Mouse (Mus musculus): ENCODE results near the gene Nr2c1. TPM values are rescaled to one million over a fixed set of nuclear protein-coding genes. Genes with fewer than 3 reads are reported as not detected.
A peak's percentile ranks its signal among the peaks of the same experiment; 100 is the strongest.

Nr2c1 gene
- polyA plus RNA-seq, 1 experiment from 2014 or later: 12.3 TPM

GRCm38 (mm10) chr10:94174652-94175051 lies 26.8 kb downstream of the Nr2c1 start:
- Histone ChIP-seq H3K4me3 (no peak overlapping the region), H3K36me3 (peaks cover 78% of the 10 kb centered on the region), H3K9me3 (replicated peaks) (peaks cover 6% of the 10 kb centered on the region; the same call in 1 of the 2 replicates), H3K27ac (replicated peaks) (no peak overlapping the region), H3K27me3 (ENCODE audit: low read depth, poor library complexity, severe bottlenecking) (no peaks in the 10 kb centered on the region), H3K4me1 (peaks cover 27% of the 10 kb centered on the region)
- no peak for DNase-seq (ENCODE audit: low spot score)
- 87% methylated on average over 7 of the region's 7 CpGs for WGBS

- no peak for DNase-seq (ENCODE audit: low spot score)
- Histone ChIP-seq H3K4me3 (no peak overlapping the region), H3K27ac (replicated peaks) (peak overlapping the region; percentile 63), H3K27me3 (ENCODE audit: low read depth, poor library complexity, severe bottlenecking) (no peaks in the 10 kb centered on the region), H3K9me3 (replicated peaks) (no peaks in the 10 kb centered on the region), H3K4me1 (peaks cover 25% of the 10 kb centered on the region), H3K36me3 (peaks cover 65% of the 10 kb centered on the region)
- WGBS: 28% methylated on average over 4 of the region's 4 CpGs
Observed at GRCm38 (mm10) chr10:94183199-94183598, 35.4 kb downstream of the Nr2c1 start.

GRCm38 (mm10) chr10:94198482-94199405 lies 50.9 kb downstream of the Nr2c1 start, which contains the start of gene Ndufa12:
TSS of gene Ndufa12 (plus strand) at chr10:94198720.
- H3K4me1 ChIP-seq: peaks cover 19% of the 10 kb centered on the region
- H3K4me3 ChIP-seq: peak within 1 kb of the TSS; percentile 83
- peaks cover 55% of the 10 kb centered on the region for H3K36me3 ChIP-seq
- no peaks in the 10 kb centered on the region for H3K9me3 ChIP-seq (replicated peaks)
- DNase-seq (ENCODE audit: low spot score): peak; percentile 96
- peak within 1 kb of the TSS; percentile 93 for H3K27ac ChIP-seq (replicated peaks)
- 1% methylated on average over 46 of the region's 46 CpGs for WGBS
- H3K27me3 ChIP-seq (ENCODE audit: low read depth, poor library complexity, severe bottlenecking): no peaks in the 10 kb centered on the region

GRCm38 (mm10) chr10:94204973-94205372 lies 57.1 kb downstream of the Nr2c1 start:
- H3K36me3 ChIP-seq: peaks cover 85% of the 10 kb centered on the region
- H3K27me3 ChIP-seq (ENCODE audit: low read depth, poor library complexity, severe bottlenecking): no peaks in the 10 kb centered on the region
- H3K9me3 ChIP-seq (replicated peaks): no peaks in the 10 kb centered on the region
- no peak overlapping the region for H3K4me3 ChIP-seq
- WGBS: 94% methylated on average over 4 of the region's 4 CpGs
- H3K4me1 ChIP-seq: peaks cover 3% of the 10 kb centered on the region; the same call in 1 of the 2 replicates
- H3K27ac ChIP-seq (replicated peaks): no peak overlapping the region
- DNase-seq (ENCODE audit: low spot score): no peak

- H3K4me1 ChIP-seq: peaks cover 9% of the 10 kb centered on the region
- WGBS: 75% methylated on average over 6 of the region's 6 CpGs
- peak overlapping the region; percentile 59; the same call in 1 of the 2 replicates for H3K27ac ChIP-seq (replicated peaks)
- H3K27me3 ChIP-seq (ENCODE audit: low read depth, poor library complexity, severe bottlenecking): no peaks in the 10 kb centered on the region
- DNase-seq (ENCODE audit: low spot score): no peak
- no peaks in the 10 kb centered on the region for H3K9me3 ChIP-seq (replicated peaks)
- H3K36me3 ChIP-seq: peaks cover 77% of the 10 kb centered on the region
- no peak overlapping the region for H3K4me3 ChIP-seq
Observed at GRCm38 (mm10) chr10:94210718-94211618, 63.1 kb downstream of the Nr2c1 start.

DNA sequence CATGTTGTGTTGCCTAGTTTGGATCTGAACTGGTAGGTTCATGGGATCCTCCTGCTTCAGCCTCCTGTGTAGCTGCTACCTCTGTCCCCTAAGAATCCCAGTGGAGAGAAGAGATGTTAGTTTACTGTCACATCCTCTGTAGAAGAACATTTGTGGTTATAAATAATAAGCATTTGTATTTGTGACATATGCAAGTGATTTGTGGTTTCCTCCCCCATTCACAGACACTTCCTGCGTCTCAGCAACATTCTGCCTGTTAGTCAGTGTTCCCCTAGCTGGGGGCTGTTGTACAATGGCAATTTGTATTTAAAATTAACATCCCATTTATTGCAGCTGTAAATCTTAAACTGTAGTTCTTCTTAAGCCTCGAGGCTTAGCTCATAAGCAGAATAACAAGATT lies 63.9 kb downstream of the Nr2c1 start:
- H3K4me3 ChIP-seq: no peak overlapping the region
- H3K9me3 ChIP-seq (replicated peaks): no peaks in the 10 kb centered on the region
- peaks cover 9% of the 10 kb centered on the region for H3K4me1 ChIP-seq
- WGBS: 84% methylated on average over 2 of the region's 2 CpGs
- H3K27me3 ChIP-seq (ENCODE audit: low read depth, poor library complexity, severe bottlenecking): no peaks in the 10 kb centered on the region
- H3K36me3 ChIP-seq: peaks cover 73% of the 10 kb centered on the region
- DNase-seq (ENCODE audit: low spot score): no peak
- H3K27ac ChIP-seq (replicated peaks): no peak overlapping the region

DNA sequence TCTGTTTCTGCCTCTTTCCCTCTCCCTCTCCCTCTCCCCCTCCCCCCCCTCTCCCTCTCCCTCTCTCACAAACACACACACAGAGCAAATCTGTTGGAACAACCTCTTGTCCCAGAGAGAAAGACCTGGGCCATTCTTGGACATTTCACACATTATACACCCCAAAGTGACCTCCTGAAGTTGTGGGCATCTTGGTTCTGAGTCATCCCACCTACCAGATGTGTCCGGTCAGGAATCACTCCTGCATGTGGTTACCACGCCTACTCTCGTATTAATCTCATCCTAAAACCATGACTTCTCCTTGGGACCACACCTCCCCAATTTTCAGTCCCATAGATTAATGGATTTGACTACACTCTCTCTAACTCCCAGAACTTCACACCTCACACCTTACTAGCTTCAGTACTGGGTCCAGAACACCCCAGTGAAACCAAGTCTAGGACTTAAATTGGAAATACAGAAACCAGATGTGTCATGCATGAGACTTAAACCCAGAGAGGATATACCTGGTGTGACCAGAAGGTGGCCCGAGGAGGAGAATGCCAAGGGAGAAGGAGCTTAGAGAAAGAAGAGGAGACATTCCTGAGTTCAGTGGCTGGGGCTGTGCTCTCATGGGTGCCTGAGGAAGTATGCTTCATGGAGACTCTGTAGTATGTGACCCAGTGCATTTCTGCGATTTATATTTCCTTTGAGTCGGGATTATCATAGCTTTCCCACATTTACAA lies 77.4 kb downstream of the Nr2c1 start:
- WGBS: 79% methylated on average over 6 of the region's 6 CpGs
- H3K36me3 ChIP-seq: peaks cover 36% of the 10 kb centered on the region
- H3K4me1 ChIP-seq: peaks cover 11% of the 10 kb centered on the region
- no peak for DNase-seq (ENCODE audit: low spot score)
- H3K4me3 ChIP-seq: no peak overlapping the region
- H3K27ac ChIP-seq (replicated peaks): no peak overlapping the region
- H3K9me3 ChIP-seq (replicated peaks): peaks cover 15% of the 10 kb centered on the region; the same call in 1 of the 2 replicates
- H3K27me3 ChIP-seq (ENCODE audit: low read depth, poor library complexity, severe bottlenecking): no peaks in the 10 kb centered on the region

- peak overlapping the region; percentile 27 for H3K4me3 ChIP-seq
- 21% methylated on average over 19 of the region's 19 CpGs for WGBS
Observed at GRCm38 (mm10) chr10:94230172-94230981, 82.6 kb downstream of the Nr2c1 start.

GRCm38 (mm10) chr10:94231025-94231424 lies 83.2 kb downstream of the Nr2c1 start:
- H3K36me3 ChIP-seq: peaks cover 4% of the 10 kb centered on the region; the same call in 1 of the 2 replicates
- peaks cover 12% of the 10 kb centered on the region; the same call in 1 of the 2 replicates for H3K9me3 ChIP-seq (replicated peaks)
- WGBS: 70% methylated on average over 6 of the region's 6 CpGs
- H3K27me3 ChIP-seq (ENCODE audit: low read depth, poor library complexity, severe bottlenecking): no peaks in the 10 kb centered on the region
- H3K27ac ChIP-seq (replicated peaks): peak overlapping the region; percentile 85
- H3K4me1 ChIP-seq: peaks cover 38% of the 10 kb centered on the region
- DNase-seq (ENCODE audit: low spot score): no peak
- H3K4me3 ChIP-seq: peak overlapping the region; percentile 27

More at GRCm38 (mm10) chr10:94230172-94230981, 82.6 kb downstream of the Nr2c1 start:
- peak overlapping the region; percentile 85 for H3K27ac ChIP-seq (replicated peaks)
- no peaks in the 10 kb centered on the region for H3K27me3 ChIP-seq (ENCODE audit: low read depth, poor library complexity, severe bottlenecking)
- peaks cover 12% of the 10 kb centered on the region; the same call in 1 of the 2 replicates for H3K9me3 ChIP-seq (replicated peaks)
- DNase-seq (ENCODE audit: low spot score): peak; percentile 92
- peaks cover 38% of the 10 kb centered on the region for H3K4me1 ChIP-seq
- H3K36me3 ChIP-seq: peaks cover 4% of the 10 kb centered on the region; the same call in 1 of the 2 replicates

- no peaks in the 10 kb centered on the region for H3K27me3 ChIP-seq (ENCODE audit: low read depth, poor library complexity, severe bottlenecking)
- no peaks in the 10 kb centered on the region for H3K36me3 ChIP-seq
- WGBS: 82% methylated on average over 4 of the region's 4 CpGs
- H3K4me3 ChIP-seq: no peak overlapping the region
- H3K9me3 ChIP-seq (replicated peaks): no peaks in the 10 kb centered on the region
- no peak for DNase-seq (ENCODE audit: low spot score)
- peaks cover 27% of the 10 kb centered on the region for H3K4me1 ChIP-seq
- no peak overlapping the region for H3K27ac ChIP-seq (replicated peaks)
Observed at GRCm38 (mm10) chr10:94235200-94235599, 87.4 kb downstream of the Nr2c1 start.

DNA sequence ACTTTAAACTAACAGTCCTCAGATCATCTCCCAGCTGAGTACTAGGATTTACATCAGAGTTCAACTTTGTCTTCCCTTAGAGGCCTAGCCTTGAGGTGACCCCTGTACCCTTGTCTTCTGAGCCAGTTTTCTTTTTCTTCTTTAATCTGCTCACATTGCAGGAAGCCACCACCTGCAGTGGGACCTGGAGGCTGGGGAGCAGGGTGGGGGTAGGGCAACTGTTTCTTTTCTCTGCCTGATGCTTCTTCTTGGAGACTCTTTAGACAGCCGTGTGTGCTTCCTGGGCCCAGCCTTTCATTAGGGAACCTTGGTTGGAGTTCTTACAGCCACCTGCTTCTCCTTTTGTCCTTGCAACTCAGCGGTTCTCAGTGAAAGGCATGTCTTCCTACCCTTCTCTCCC lies 93.5 kb downstream of the Nr2c1 start:
- no peak for DNase-seq (ENCODE audit: low spot score)
- Histone ChIP-seq H3K4me1 (0 out of 2 replicates have a peak, but pooled peaks cover 3% of the 10 kb centered on the region), H3K27ac (replicated peaks) (no peak overlapping the region), H3K36me3 (no peaks in the 10 kb centered on the region), H3K27me3 (ENCODE audit: low read depth, poor library complexity, severe bottlenecking) (no peaks in the 10 kb centered on the region), H3K9me3 (replicated peaks) (no peaks in the 10 kb centered on the region), H3K4me3 (no peak overlapping the region)
- WGBS: 66% methylated on average over 2 of the region's 2 CpGs
